Mouse (Mus musculus): ENCODE data around the gene Stk38.

DNA sequence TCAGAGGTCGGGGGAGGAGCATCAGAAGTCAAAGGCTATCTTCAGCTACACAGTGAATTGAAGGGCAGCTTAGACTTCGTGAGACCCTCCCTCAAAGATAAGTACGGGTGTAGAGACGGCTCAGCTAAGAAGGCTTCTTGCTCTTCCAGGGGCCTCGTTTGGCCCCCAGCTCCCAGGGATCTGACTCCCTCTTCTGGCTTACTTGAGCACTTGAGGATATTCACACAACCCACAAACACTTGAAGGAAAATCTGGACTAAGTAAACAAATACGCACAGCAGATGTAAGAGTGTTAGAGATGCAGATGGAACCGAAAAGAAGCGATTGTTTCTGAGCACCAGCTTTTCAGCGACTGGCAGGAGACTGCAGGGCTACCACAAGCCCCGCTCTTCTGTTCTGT, 47.2 kb downstream of the Stk38 start:
- TF ChIP-seq CTCF (IDR thresholded peaks at IDR 0.05; ENCODE audit: borderline replicate concordance, control insufficient read depth, extremely low read depth, insufficient read depth, low read length, poor library complexity) (no peak), POLR2A (IDR thresholded peaks at IDR 0.05; ENCODE audit: control insufficient read depth, extremely low read depth, insufficient read depth, low read length, poor library complexity) (no peak)

All from thymus, adult 2 months (tissue).